Mouse (Mus musculus): ENCODE measurements around the gene Ripor2.

DNA sequence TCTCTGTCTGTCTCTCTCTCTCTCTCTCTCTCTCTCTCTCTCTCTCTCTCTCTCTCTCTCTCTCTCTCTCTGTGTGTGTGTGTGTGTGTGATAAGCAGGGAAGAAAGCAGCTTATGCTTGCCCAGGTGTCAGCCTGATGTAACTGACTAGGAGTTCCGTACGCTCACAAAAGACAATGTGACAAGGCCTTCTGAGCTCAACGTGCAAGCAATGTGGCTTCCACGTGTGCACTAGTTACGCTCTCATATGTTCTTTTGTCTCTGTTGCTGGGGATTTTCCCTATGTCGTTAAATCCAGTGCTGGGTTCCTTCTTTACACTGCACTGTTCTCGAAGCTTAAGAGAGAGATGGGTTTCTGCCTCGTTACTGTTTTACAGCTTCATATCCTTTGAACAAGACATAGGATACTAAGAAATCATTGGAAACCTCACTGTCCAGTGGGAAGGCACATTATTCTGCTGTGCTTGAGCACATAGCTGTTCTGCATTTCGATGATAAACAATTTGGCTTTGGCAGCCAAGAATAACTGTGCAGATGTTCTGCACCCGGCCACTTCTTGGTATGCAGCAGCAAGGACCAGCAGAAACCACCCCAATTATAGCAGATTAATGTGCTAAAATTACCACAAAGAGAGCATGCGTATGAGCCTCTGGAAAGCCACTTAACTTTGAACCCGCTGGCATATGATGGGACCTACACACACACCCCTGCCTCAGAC lies 73.1 kb downstream of the Ripor2 start:
- no peak for TF ChIP-seq CTCF (IDR thresholded peaks at IDR 0.05; ENCODE audit: control insufficient read depth, insufficient read depth, low read length)
- no peak for TF ChIP-seq POLR2A (IDR thresholded peaks at IDR 0.05; ENCODE audit: borderline replicate concordance, control insufficient read depth, low read depth, low read length)

Measured in bone marrow, adult 2 months (tissue).